Mouse (Mus musculus) inflammation-experienced regulatory T-cells (primary cell): ENCODE data around the gene 1700001L19Rik. TPM values are rescaled to one million over a fixed set of nuclear protein-coding genes. Genes with fewer than 3 reads are reported as not detected.

Source experiments
- polyA plus RNA-seq, 2 experiments: library from polyadenylated mRNA; unstranded; fragments of 100-300 nt; shearing (Covaris generic); gene quantifications; one replicate each; pipeline ENCODE4 v1.2.1; 2017

The 1700001L19Rik gene
- not detected for polyA plus RNA-seq

GRCm38 (mm10) chr13:68597199-68597598 is at the start of gene 1700001L19Rik:
TSS of gene 1700001L19Rik (plus strand) at chr13:68597421.

GRCm38 (mm10) chr13:68581747-68582516 is 15.3 kb upstream of the 1700001L19Rik start, which contains the start of the genes Mtrr and Fastkd3:
TSS of gene Mtrr (minus strand) at chr13:68582149.
TSS of gene Fastkd3 (plus strand) at chr13:68582234.

Other genes with a start within 250 kb of the 1700001L19Rik start
- 10 to 100 TPM; 24.1 to 32.6 TPM for gene Mtrr, start 15.3 kb upstream of the 1700001L19Rik start, polyA plus RNA-seq
- 10 to 100 TPM; 19.4 to 26.4 TPM for gene Fastkd3, start 15.2 kb upstream of the 1700001L19Rik start, polyA plus RNA-seq